In genomic region chr16:94283972-94284371, GRCm38 (mm10) we compare ENCODE assay signal across 19 mouse cellular contexts. TPM values are rescaled to one million over a fixed set of nuclear protein-coding genes. Genes with fewer than 3 reads are reported as not detected.
"Had no signal": no experiment of that assay in that cellular context is flagged by ENCODE, and none has a peak within 500 bp of the region (broad histone marks: within the 10 kb centered on the region; RNA-seq: fewer than 3 reads in every experiment).

No protein-coding gene starts in this region.

- DNase-seq: kidney, adult 2 months; kidney, postnatal 4 days; layer of hippocampus, adult 9-11 months; liver; lung, adult 18-20 months; lung, postnatal 10 days; lung, postnatal 36 days; right cerebral cortex, adult 18-20 months; right cerebral cortex, postnatal 14 days; right cerebral cortex, postnatal 4 days; thymus, postnatal 36 days had no signal

- H3K36me3 ChIP-seq: liver, embryonic 15.5 days; lung, embryonic 15.5 days; midbrain, embryonic 15.5 days; stomach, embryonic 15.5 days had no signal

- ATAC-seq: liver, embryonic 12.5 days; midbrain, embryonic 15.5 days had no signal

- H3K27me3 ChIP-seq: limb, embryonic 13.5 days; liver, embryonic 12.5 days; liver, embryonic 15.5 days; lung, embryonic 15.5 days; midbrain, embryonic 12.5 days; midbrain, embryonic 15.5 days; stomach, embryonic 15.5 days had no signal

RNA-seq across cellular contexts. Expression of gene Ripply3, which starts 44.2 kb away (rescaled TPM):
- total RNA-seq: left cerebral cortex, postnatal 25 days had no signal
